Mouse (Mus musculus) kidney, adult 2 months (tissue): ENCODE measurements around the gene Adamts3.

Experiments used
- CTCF ChIP-seq: fragments of 200-500 bp; conservative IDR thresholded peaks from 2 replicates; pipeline ENCODE4 v1.5.1; 2011; ENCODE audit warnings: low read depth, mild to moderate bottlenecking, control low read depth, low read length, moderate library complexity, mixed read lengths; ENCODE audit not compliant: insufficient read depth, insufficient read length
- POLR2A ChIP-seq: fragments of 200-500 bp; IDR thresholded peaks from one replicate; pipeline ENCODE4 v1.6.1; 2011; ENCODE audit warnings: low read depth, low read length, control low read depth

- no peak for TF ChIP-seq POLR2A
- no peak for TF ChIP-seq CTCF
Observed at GRCm38 (mm10) chr5:89711116-89711859, 171.8 kb downstream of the Adamts3 start.
